In the genomic region with DNA sequence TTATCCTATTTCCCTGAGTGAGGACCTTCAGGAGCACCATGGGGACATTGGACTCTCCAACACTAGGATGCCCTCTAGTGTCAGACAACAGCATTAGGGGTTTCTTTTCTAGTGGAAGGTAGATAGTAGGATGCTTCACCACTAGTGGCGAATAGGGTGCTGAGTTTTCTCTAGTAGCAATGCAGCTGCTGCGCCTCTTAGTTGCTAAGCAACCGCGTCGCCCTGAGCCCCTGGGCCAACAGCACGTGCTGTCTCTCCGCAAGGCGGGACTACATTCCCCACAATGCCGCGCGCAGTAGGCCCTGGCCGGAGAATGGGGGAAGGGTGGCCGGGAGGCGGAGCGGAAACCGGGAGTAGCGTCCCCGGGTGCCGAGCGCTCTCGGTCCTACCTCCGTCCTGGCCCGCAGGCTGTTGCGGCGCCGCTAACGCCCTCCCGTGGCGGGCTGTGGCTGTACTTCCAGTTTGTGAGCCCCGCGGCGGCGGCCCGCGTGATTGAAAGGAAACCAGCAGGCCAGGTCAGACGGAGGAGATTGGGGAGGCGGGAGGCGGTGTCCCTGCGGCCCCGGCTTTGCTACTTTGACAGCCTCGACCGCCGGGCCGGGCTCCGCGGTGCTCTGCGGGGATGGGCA, we compare ENCODE assay signal across 8 mouse cellular contexts. TPM values are rescaled to one million over a fixed set of nuclear protein-coding genes. Genes with fewer than 3 reads are reported as not detected.
DNase-seq lines count a peak whose midpoint lies in the region; ATAC-seq and TF ChIP-seq lines count a peak whose summit lies in the region.

A gene (plus strand): TSS at position 309 of the 629 bp plus-strand sequence.

- H3K27ac ChIP-seq in embryonic facial prominence, embryonic 14.5 days (replicated peaks; ENCODE audit: low read depth, low read length) = peak within 1 kb of the TSS; percentile 71
- peak within 1 kb of the TSS; percentile 80 for H3K27ac ChIP-seq in heart, adult 2 months
- peak within 1 kb of the TSS; percentile 79 for H3K27ac ChIP-seq in limb, embryonic 13.5 days
- peak within 1 kb of the TSS; percentile 90 for H3K27ac ChIP-seq in midbrain, embryonic 16.5 days (ENCODE audit: low read length)

- H3K27me3 ChIP-seq in embryonic facial prominence, embryonic 14.5 days (replicated peaks; ENCODE audit: control insufficient read depth, insufficient read depth, low read length) = no peaks in the 10 kb centered on the region
- H3K27me3 ChIP-seq in heart, adult 2 months (ENCODE audit: control insufficient read depth, insufficient read depth, low read length) = no peaks in the 10 kb centered on the region
- no peaks in the 10 kb centered on the region for H3K27me3 ChIP-seq in limb, embryonic 13.5 days
- H3K27me3 ChIP-seq in midbrain, embryonic 16.5 days (ENCODE audit: control insufficient read depth, insufficient read depth, low read depth, low read length) = no peaks in the 10 kb centered on the region

- no peaks in the 10 kb centered on the region for H3K36me3 ChIP-seq in embryonic facial prominence, embryonic 14.5 days (ENCODE audit: control insufficient read depth, insufficient read depth, low read length)
- no peaks in the 10 kb centered on the region for H3K36me3 ChIP-seq in heart, adult 2 months (ENCODE audit: control insufficient read depth, insufficient read depth, low read length)
- no peaks in the 10 kb centered on the region for H3K36me3 ChIP-seq in limb, embryonic 13.5 days
- no peaks in the 10 kb centered on the region for H3K36me3 ChIP-seq in midbrain, embryonic 16.5 days (ENCODE audit: control insufficient read depth, insufficient read depth, low read length)

- peak; percentile 99 for ATAC-seq in embryonic facial prominence, embryonic 14.5 days (ENCODE audit: low read depth)
- ATAC-seq in limb, embryonic 13.5 days (ENCODE audit: low FRiP score, low read depth) = peak; percentile 99
- peak; percentile 100 for ATAC-seq in midbrain, embryonic 16.5 days

- H3K4me3 ChIP-seq in embryonic facial prominence, embryonic 14.5 days (ENCODE audit: low read depth, low read length) = peak within 1 kb of the TSS; percentile 81
- H3K4me3 ChIP-seq in heart, adult 2 months = peak within 1 kb of the TSS; percentile 83
- peak within 1 kb of the TSS; percentile 71 for H3K4me3 ChIP-seq in limb, embryonic 13.5 days
- peak within 1 kb of the TSS; percentile 84 for H3K4me3 ChIP-seq in midbrain, embryonic 16.5 days (ENCODE audit: low read depth, low read length)

- TF ChIP-seq EP300 in heart, adult 2 months (IDR thresholded peaks at IDR 0.05; ENCODE audit: insufficient read depth, low read depth, low read length) = peak; percentile 79; the same call in 1 of the 2 replicates

- peak within 1 kb of the TSS; percentile 87 for H3K9ac ChIP-seq in embryonic facial prominence, embryonic 14.5 days (ENCODE audit: low read depth, low read length)
- peak within 1 kb of the TSS; percentile 80 for H3K9ac ChIP-seq in heart, adult 2 months (ENCODE audit: low read depth, low read length)
- H3K9ac ChIP-seq in limb, embryonic 13.5 days = peak within 1 kb of the TSS; percentile 87
- peak within 1 kb of the TSS; percentile 90 for H3K9ac ChIP-seq in midbrain, embryonic 16.5 days (ENCODE audit: low read depth, low read length)

- intact Hi-C loops in heart, adult 2 months (cut with DNase I) = loop anchor here (2.0 to 5.0 kb wide), 3 partner anchors 48 to 92 kb away; a partner anchor contains a TSS

- H3K4me1 ChIP-seq in embryonic facial prominence, embryonic 14.5 days (ENCODE audit: control insufficient read depth, insufficient read depth, low read length) = peaks cover 8% of the 10 kb centered on the region; the same call in 1 of the 2 replicates
- no peaks in the 10 kb centered on the region for H3K4me1 ChIP-seq in heart, adult 2 months (ENCODE audit: control insufficient read depth, insufficient read depth, low read length)
- H3K4me1 ChIP-seq in limb, embryonic 13.5 days = peaks cover 12% of the 10 kb centered on the region; the same call in 1 of the 2 replicates
- H3K4me1 ChIP-seq in midbrain, embryonic 16.5 days (ENCODE audit: control insufficient read depth, insufficient read depth, low read length) = peaks cover 11% of the 10 kb centered on the region

- peak within 1 kb of the TSS; percentile 67 for H3K4me2 ChIP-seq in embryonic facial prominence, embryonic 14.5 days (ENCODE audit: low read depth, low read length)
- peak within 1 kb of the TSS; percentile 71 for H3K4me2 ChIP-seq in limb, embryonic 13.5 days (replicated peaks)
- H3K4me2 ChIP-seq in midbrain, embryonic 16.5 days (ENCODE audit: low read length) = peak within 1 kb of the TSS; percentile 65

- no peaks in the 10 kb centered on the region for H3K9me3 ChIP-seq in embryonic facial prominence, embryonic 14.5 days (ENCODE audit: control insufficient read depth, low read length)
- H3K9me3 ChIP-seq in limb, embryonic 13.5 days = no peaks in the 10 kb centered on the region
- no peaks in the 10 kb centered on the region for H3K9me3 ChIP-seq in midbrain, embryonic 16.5 days (replicated peaks; ENCODE audit: control insufficient read depth, low read length, poor library complexity, severe bottlenecking)

- under 1% methylated on average over 39 of the region's 47 CpGs for WGBS in embryonic facial prominence, embryonic 14.5 days
- WGBS in heart, adult 2 months = 1% methylated on average over 47 of the region's 47 CpGs
- under 1% methylated on average over 47 of the region's 47 CpGs for WGBS in limb, embryonic 13.5 days
- under 1% methylated on average over 43 of the region's 47 CpGs for WGBS in midbrain, embryonic 16.5 days

- peak; percentile 67 for TF ChIP-seq POLR2A in heart, adult 2 months (IDR thresholded peaks at IDR 0.05; ENCODE audit: insufficient read depth, low read depth, low read length)

- H3K79me2 ChIP-seq in heart, adult 2 months (replicated peaks; ENCODE audit: control insufficient read depth, insufficient read depth, low read length) = no peaks in the 10 kb centered on the region

- DNase-seq in 3T3-L1 (ENCODE audit: low read depth, low spot score) = peak; percentile 99
- DNase-seq in adrenal gland, postnatal 4 days (ENCODE audit: low spot score in 2 of 2) = peak; percentile 87 to 96
- DNase-seq in embryonic facial prominence, embryonic 14.5 days (ENCODE audit: low spot score) = peak; percentile 100
- DNase-seq in heart, adult 2 months = peak; percentile 98 to 99
- peak; percentile 97 to 98 for DNase-seq in kidney, adult 8-10 months
- DNase-seq in spleen, postnatal 10 days (ENCODE audit: low spot score in 2 of 2) = peak; percentile 84 to 94

- TF ChIP-seq CTCF in heart, adult 2 months (IDR thresholded peaks at IDR 0.05) = peak; percentile 80

RNA-seq across cellular contexts. Expression of the gene that starts here (rescaled TPM):
- total RNA-seq in adrenal gland, postnatal 4 days (2021) = 10 to 100 TPM in 1 of 2 experiments, 1 to 10 TPM in 1; 9.2 to 10.2 TPM
- polyA plus RNA-seq in embryonic facial prominence, embryonic 14.5 days (2014; fragmentation: Nextera tagmentation; extraction: Ambion mirVana) = 10.9 and 12.5 TPM in 2 replicates
- total RNA-seq in heart, adult 2 months (2021) = 1 to 10 TPM; 4.4 to 4.8 TPM
- polyA plus RNA-seq in heart, adult 2 months (2012; rRNA removed) = 2.5 and 3.3 TPM in 2 replicates
- polyA plus RNA-seq in limb, embryonic 13.5 days (2015; fragmentation: Nextera tagmentation; extraction: Ambion mirVana) = 9.8 and 10.1 TPM in 2 replicates
- 10.5 and 11.5 TPM in 2 replicates for polyA plus RNA-seq in midbrain, embryonic 16.5 days (2015; fragmentation: Nextera tagmentation; extraction: Ambion mirVana)

Comparison
In these comparisons a context has a peak if more than half of its experiments do, and no peak if none do; other contexts are left out.
1. Peak in every context shown above with its lines: DNase-seq, ATAC-seq, H3K4me3 ChIP-seq and H3K27ac ChIP-seq.